Mouse (Mus musculus) midbrain, postnatal 0 days (tissue): ENCODE measurements around the gene Tuba3b. TPM values are rescaled to one million over a fixed set of nuclear protein-coding genes. Genes with fewer than 3 reads are reported as not detected.

Experiments used
- ATAC-seq: fragments of 200-750 bp; cut with Nextera tagmentation; 2 replicates; pipeline ENCODE4 v1.8.0; 2017; ENCODE audit warnings: moderate number of reproducible peaks, mild to moderate bottlenecking, moderate TSS enrichment, moderate library complexity; ENCODE audit not compliant: low FRiP score
- DNase-seq: peaks from one replicate; pipeline ENCODE4 v3.0.0-alpha.2; 2015; ENCODE audit warnings: low spot score
- H3K27ac ChIP-seq: fragments of 300-500 bp; sonication (generic); 2 replicates; pipeline ENCODE4 v1.5.1; 2014; ENCODE audit warnings: low read depth, mild to moderate bottlenecking, low read length, mixed read lengths
- H3K27me3 ChIP-seq: fragments of 300-500 bp; sonication (generic); 2 replicates; pipeline ENCODE4 v1.6.1; 2014; ENCODE audit warnings: low read length, control low read depth, mixed read lengths; ENCODE audit not compliant: insufficient read depth
- H3K36me3 ChIP-seq: fragments of 300-500 bp; sonication (generic); 2 replicates; pipeline ENCODE4 v1.6.1; 2014; ENCODE audit warnings: low read length, control low read depth, mixed read lengths; ENCODE audit not compliant: insufficient read depth
- H3K4me1 ChIP-seq: fragments of 300-500 bp; sonication (generic); 2 replicates; pipeline ENCODE4 v1.6.1; 2014; ENCODE audit warnings: mild to moderate bottlenecking, control low read depth, antibody characterized with exemption, low read length, mixed read lengths; ENCODE audit not compliant: insufficient read depth
- H3K4me2 ChIP-seq: fragments of 300-500 bp; sonication (generic); 2 replicates; pipeline ENCODE4 v1.6.1; 2014; ENCODE audit warnings: low read depth, mild to moderate bottlenecking, low read length, mixed read lengths; ENCODE audit not compliant: poor library complexity, severe bottlenecking
- H3K4me3 ChIP-seq: fragments of 300-500 bp; sonication (generic); 2 replicates; pipeline ENCODE4 v1.5.1; 2014; ENCODE audit warnings: low read depth, mild to moderate bottlenecking, low read length, moderate library complexity
- H3K9ac ChIP-seq: fragments of 300-500 bp; sonication (generic); replicated peaks from 2 replicates; pipeline ENCODE4 v1.6.1; 2014; ENCODE audit warnings: mild to moderate bottlenecking, low read length, moderate library complexity, mixed read lengths; ENCODE audit not compliant: poor library complexity, severe bottlenecking
- H3K9me3 ChIP-seq: fragments of 300-500 bp; sonication (generic); 2 replicates; pipeline ENCODE4 v1.6.1; 2016; ENCODE audit warnings: low read length, control low read depth
- CTCF ChIP-seq: IDR thresholded peaks from 2 replicates; pipeline ENCODE4 v1.5.1; 2016; ENCODE audit warnings: antibody characterized with exemption, mild to moderate bottlenecking
- WGBS: fragments of 180-500 bp; shearing (Covaris S2); extraction: QIAGEN DNeasy Blood & Tissue Kit; methylation state at CpG from one replicate; pipeline ENCODE4 v1.1.7; 2014; 5-methylcytosine and 5-hydroxymethylcytosine counted together
- polyA plus RNA-seq: library from polyadenylated mRNA; unstranded; fragments of >200 nt; fragmentation: Nextera tagmentation; extraction: Ambion mirVana; gene quantifications from 2 replicates; pipeline ENCODE4 v1.2.1, GENCODE M21; 2015
- total RNA-seq: library from RNA; depleted of rRNA; stranded (reverse); fragments of >200 nt; gene quantifications from 2 replicates; pipeline ENCODE4 v1.2.3, GENCODE M21; 2014

Gene Tuba3b
- total and polyA plus RNA-seq, 2 experiments from 2014 or later, result 0.11 to 0.44 TPM

DNA sequence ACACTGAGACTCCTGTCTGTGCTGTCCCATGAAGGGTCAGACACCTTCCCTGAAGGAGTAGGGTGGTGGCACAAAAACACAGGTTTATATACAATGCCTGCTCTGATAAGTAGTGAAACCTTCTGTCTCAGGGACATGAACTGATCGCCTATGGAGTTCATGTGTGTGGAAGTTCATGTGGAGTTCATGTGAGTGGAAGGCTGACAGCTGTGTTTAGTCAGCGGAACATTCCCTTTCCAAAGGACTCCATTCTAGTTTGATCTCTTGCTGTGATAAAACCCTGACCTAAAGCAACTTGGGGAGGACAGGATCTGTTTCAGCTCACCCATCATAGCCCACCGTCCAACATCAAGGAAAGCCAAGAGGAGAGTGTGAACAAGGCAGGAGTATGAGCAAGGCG lies 21.1 kb downstream of the Tuba3b start:
- DNase-seq, result no peak
- Histone ChIP-seq H3K9me3 (no peaks in the 10 kb centered on the region), H3K27ac (no peak overlapping the region), H3K27me3 (no peaks in the 10 kb centered on the region), H3K4me3 (no peak overlapping the region), H3K36me3 (no peaks in the 10 kb centered on the region), H3K4me2 (no peak overlapping the region), H3K9ac (no peak overlapping the region), H3K4me1 (no peaks in the 10 kb centered on the region)
- WGBS, result 85% methylated on average over 4 of the region's 4 CpGs
- no peak for ATAC-seq
- TF ChIP-seq CTCF, result no peak

- no peak overlapping the region for H3K27ac ChIP-seq
- no peak overlapping the region for H3K4me3 ChIP-seq
- no peaks in the 10 kb centered on the region for H3K4me1 ChIP-seq
- no peak overlapping the region for H3K9ac ChIP-seq
- no peak for ATAC-seq
- H3K4me2 ChIP-seq, result no peak overlapping the region
- WGBS, result 76% methylated on average over 6 of the region's 6 CpGs
- TF ChIP-seq CTCF, result no peak
- no peaks in the 10 kb centered on the region for H3K36me3 ChIP-seq
- no peaks in the 10 kb centered on the region for H3K27me3 ChIP-seq
- no peak for DNase-seq
- no peaks in the 10 kb centered on the region for H3K9me3 ChIP-seq
These were observed 22.7 kb downstream of the Tuba3b start for GRCm38 (mm10) chr6:145638248-145638647.

DNA sequence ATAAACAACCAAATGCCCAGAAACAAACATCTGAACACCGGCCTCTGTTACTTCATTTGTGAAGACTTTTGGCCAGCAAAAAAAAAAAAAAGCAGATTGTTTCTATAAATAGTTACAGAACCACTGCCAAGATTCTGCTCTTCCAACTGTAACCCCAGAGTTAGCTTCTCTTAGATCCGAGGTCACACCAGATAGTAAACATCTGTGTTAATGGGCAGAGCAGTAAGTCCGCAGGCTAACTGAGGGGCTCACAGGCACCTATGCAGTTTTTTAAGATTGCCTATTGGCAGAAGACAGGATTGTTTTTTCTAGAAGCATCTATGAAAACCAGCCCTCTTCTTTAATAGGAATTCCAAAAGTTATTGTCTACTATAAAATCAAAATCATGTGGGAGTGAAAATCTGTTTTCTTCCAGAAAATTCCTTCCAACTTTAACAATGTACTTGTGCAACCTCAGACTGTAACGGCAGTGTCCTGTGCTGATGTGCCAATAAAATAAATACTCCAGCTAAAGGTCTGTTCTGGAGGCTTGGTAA lies 25.5 kb downstream of the Tuba3b start:
- H3K27me3 ChIP-seq, result no peaks in the 10 kb centered on the region
- no peak for ATAC-seq

GRCm38 (mm10) chr6:145651976-145652375 lies 36.4 kb downstream of the Tuba3b start:
- no peaks in the 10 kb centered on the region for H3K9me3 ChIP-seq
- no peaks in the 10 kb centered on the region for H3K4me1 ChIP-seq
- DNase-seq (no peak), ATAC-seq (no peak)
- H3K4me3 ChIP-seq, result no peak overlapping the region
- no peak overlapping the region for H3K9ac ChIP-seq
- no peak overlapping the region for H3K4me2 ChIP-seq
- no peak for TF ChIP-seq CTCF
- 88% methylated on average over 2 of the region's 2 CpGs for WGBS
- no peaks in the 10 kb centered on the region for H3K36me3 ChIP-seq
- H3K27ac ChIP-seq, result no peak overlapping the region
- no peaks in the 10 kb centered on the region for H3K27me3 ChIP-seq

More for the DNA sequence above, 25.5 kb downstream of the Tuba3b start:
- Histone ChIP-seq H3K36me3 (no peaks in the 10 kb centered on the region), H3K4me2 (no peak overlapping the region), H3K4me1 (no peaks in the 10 kb centered on the region), H3K27ac (no peak overlapping the region), H3K9me3 (no peaks in the 10 kb centered on the region), H3K9ac (no peak overlapping the region), H3K4me3 (no peak overlapping the region)
- 89% methylated on average over 4 of the region's 4 CpGs for WGBS
- DNase-seq, result no peak
- no peak for TF ChIP-seq CTCF

DNA sequence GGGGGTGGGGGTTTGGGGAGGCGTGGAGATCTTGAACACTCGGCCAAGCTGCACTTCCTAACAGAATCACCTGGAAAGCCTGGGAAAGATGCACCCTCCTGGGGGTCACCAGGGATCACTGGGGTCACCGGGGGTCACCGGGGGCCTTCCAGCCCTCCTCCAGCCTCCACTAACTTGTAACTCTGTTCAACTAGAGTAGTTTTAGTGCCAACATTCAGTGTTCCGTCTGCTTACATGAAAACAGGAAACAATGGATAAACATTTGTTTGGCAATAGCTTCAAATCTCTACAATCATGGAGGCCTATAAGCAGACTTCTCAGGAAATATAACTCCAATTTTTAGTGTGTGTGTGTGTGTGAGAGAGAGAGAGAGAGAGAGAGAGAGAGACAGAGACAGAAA lies 37.4 kb downstream of the Tuba3b start:
- no peak for DNase-seq
- 81% methylated on average over 5 of the region's 5 CpGs for WGBS
- no peak for TF ChIP-seq CTCF
- no peaks in the 10 kb centered on the region for H3K9me3 ChIP-seq
- ATAC-seq, result no peak
- H3K9ac ChIP-seq, result no peak overlapping the region
- H3K4me1 ChIP-seq, result no peaks in the 10 kb centered on the region
- no peak overlapping the region for H3K27ac ChIP-seq
- no peaks in the 10 kb centered on the region for H3K36me3 ChIP-seq
- no peak overlapping the region for H3K4me3 ChIP-seq
- H3K4me2 ChIP-seq, result no peak overlapping the region
- no peaks in the 10 kb centered on the region for H3K27me3 ChIP-seq

- no peaks in the 10 kb centered on the region for H3K9me3 ChIP-seq
- H3K4me1 ChIP-seq, result no peaks in the 10 kb centered on the region
- H3K9ac ChIP-seq, result no peak overlapping the region
- no peak overlapping the region for H3K4me3 ChIP-seq
- no peaks in the 10 kb centered on the region for H3K27me3 ChIP-seq
- TF ChIP-seq CTCF, result no peak
- ATAC-seq, result no peak
- no peak overlapping the region for H3K4me2 ChIP-seq
- DNase-seq, result no peak
- no peak overlapping the region for H3K27ac ChIP-seq
- 44% methylated on average over 5 of the region's 5 CpGs for WGBS
- H3K36me3 ChIP-seq, result no peaks in the 10 kb centered on the region
These were observed 38.1 kb downstream of the Tuba3b start for GRCm38 (mm10) chr6:145653626-145654025.
